Mouse (Mus musculus): Measurements from ENCODE around the gene Ntrk3. TPM values are rescaled to one million over a fixed set of nuclear protein-coding genes. Genes with fewer than 3 reads are reported as not detected.

Ntrk3 gene
- polyA plus RNA-seq, 1 experiment from 2014 or later, result 0.52 TPM

- H3K4me2 ChIP-seq (ENCODE audit: low read depth, low read length), result no peak overlapping the region
- H3K9me3 ChIP-seq (replicated peaks; ENCODE audit: control insufficient read depth, low read length), result no peaks in the 10 kb centered on the region
- no peaks in the 10 kb centered on the region for H3K27me3 ChIP-seq (ENCODE audit: control insufficient read depth, insufficient read depth, low read depth, low read length)
- no peaks in the 10 kb centered on the region for H3K36me3 ChIP-seq (ENCODE audit: control insufficient read depth, insufficient read depth)
- no peak overlapping the region for H3K4me3 ChIP-seq (ENCODE audit: low read depth, low read length)
- no peaks in the 10 kb centered on the region for H3K4me1 ChIP-seq (ENCODE audit: control insufficient read depth, low read depth, low read length)
- no peak overlapping the region for H3K27ac ChIP-seq (ENCODE audit: low read length)
- no peak for ATAC-seq (ENCODE audit: low read depth)
- 47% methylated on average over 3 of the region's 3 CpGs for WGBS (ENCODE audit: insufficient replicate concordance)
- H3K9ac ChIP-seq (ENCODE audit: low read depth, low read length), result no peak overlapping the region
Observed at GRCm38 (mm10) chr7:78695200-78695599, 42.6 kb downstream of the Ntrk3 start.

GRCm38 (mm10) chr7:78693148-78693547 lies 44.7 kb downstream of the Ntrk3 start:
- no peaks in the 10 kb centered on the region for H3K36me3 ChIP-seq (ENCODE audit: control insufficient read depth, insufficient read depth)
- no peak overlapping the region for H3K9ac ChIP-seq (ENCODE audit: low read depth, low read length)
- no peak overlapping the region for H3K4me3 ChIP-seq (ENCODE audit: low read depth, low read length)
- H3K4me1 ChIP-seq (ENCODE audit: control insufficient read depth, low read depth, low read length), result no peaks in the 10 kb centered on the region
- H3K27me3 ChIP-seq (ENCODE audit: control insufficient read depth, insufficient read depth, low read depth, low read length), result no peaks in the 10 kb centered on the region
- no peak for ATAC-seq (ENCODE audit: low read depth)
- H3K9me3 ChIP-seq (replicated peaks; ENCODE audit: control insufficient read depth, low read length), result no peaks in the 10 kb centered on the region
- H3K27ac ChIP-seq (ENCODE audit: low read length), result no peak overlapping the region
- H3K4me2 ChIP-seq (ENCODE audit: low read depth, low read length), result no peak overlapping the region
- WGBS (ENCODE audit: insufficient replicate concordance), result 30% methylated on average over 1 of the region's 1 CpGs

DNA sequence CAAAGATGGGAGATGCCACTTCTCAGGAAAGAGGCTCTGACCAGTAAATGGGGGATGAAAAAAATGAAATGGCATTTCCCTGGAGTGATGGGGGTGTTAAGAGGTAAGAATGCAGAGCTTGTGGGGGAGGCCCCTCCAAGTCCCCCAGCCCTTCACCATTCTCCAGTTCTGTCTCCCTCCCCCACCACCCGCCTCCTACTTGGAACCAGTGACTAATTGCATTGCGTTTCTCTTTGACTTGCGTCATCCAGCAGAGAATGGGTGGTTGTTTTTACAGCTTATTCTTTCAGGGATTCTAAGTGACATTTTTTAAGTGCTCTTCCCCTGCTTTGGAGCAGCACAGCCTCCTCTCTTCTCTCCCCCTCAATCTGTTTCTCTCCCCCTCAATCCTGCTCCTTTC lies 46.9 kb downstream of the Ntrk3 start:
- no peak for ATAC-seq (ENCODE audit: low read depth)
- Histone ChIP-seq H3K9ac (ENCODE audit: low read depth, low read length) (no peak overlapping the region), H3K4me2 (ENCODE audit: low read depth, low read length) (no peak overlapping the region), H3K4me3 (ENCODE audit: low read depth, low read length) (no peak overlapping the region), H3K4me1 (ENCODE audit: control insufficient read depth, low read depth, low read length) (no peaks in the 10 kb centered on the region), H3K36me3 (ENCODE audit: control insufficient read depth, insufficient read depth) (no peaks in the 10 kb centered on the region), H3K9me3 (replicated peaks; ENCODE audit: control insufficient read depth, low read length) (no peaks in the 10 kb centered on the region), H3K27me3 (ENCODE audit: control insufficient read depth, insufficient read depth, low read depth, low read length) (no peaks in the 10 kb centered on the region), H3K27ac (ENCODE audit: low read length) (no peak overlapping the region)
- WGBS (ENCODE audit: insufficient replicate concordance), result 57% methylated on average over 3 of the region's 3 CpGs

- Histone ChIP-seq H3K36me3 (ENCODE audit: control insufficient read depth, insufficient read depth) (no peaks in the 10 kb centered on the region), H3K4me2 (ENCODE audit: low read depth, low read length) (no peak overlapping the region), H3K27ac (ENCODE audit: low read length) (no peak overlapping the region), H3K4me3 (ENCODE audit: low read depth, low read length) (no peak overlapping the region), H3K9ac (ENCODE audit: low read depth, low read length) (no peak overlapping the region), H3K4me1 (ENCODE audit: control insufficient read depth, low read depth, low read length) (no peaks in the 10 kb centered on the region), H3K27me3 (ENCODE audit: control insufficient read depth, insufficient read depth, low read depth, low read length) (no peaks in the 10 kb centered on the region), H3K9me3 (replicated peaks; ENCODE audit: control insufficient read depth, low read length) (no peaks in the 10 kb centered on the region)
- WGBS (ENCODE audit: insufficient replicate concordance), result 14% methylated on average over 6 of the region's 6 CpGs
- ATAC-seq (ENCODE audit: low read depth), result no peak
Observed at GRCm38 (mm10) chr7:78684943-78685342, 52.9 kb downstream of the Ntrk3 start.

DNA sequence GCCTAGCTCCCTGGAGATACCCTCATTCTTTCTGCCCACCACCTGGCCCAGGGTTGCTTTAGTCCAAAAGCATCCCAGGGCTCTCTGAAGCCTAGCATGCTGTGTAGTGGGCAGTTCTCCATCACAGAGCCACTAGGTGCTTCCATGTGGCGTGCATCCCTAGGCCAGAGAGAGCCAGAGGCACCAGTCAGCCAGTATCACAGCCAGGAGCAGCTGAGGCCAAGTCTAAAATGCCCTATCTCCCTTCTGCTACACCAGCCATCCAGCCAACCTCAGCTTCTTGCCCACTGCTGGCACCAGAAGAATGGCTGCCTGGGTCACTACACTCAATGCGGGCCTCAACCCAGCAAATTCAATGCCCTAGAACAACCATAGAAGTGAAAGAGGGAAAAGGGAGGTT lies 56.9 kb downstream of the Ntrk3 start:
- H3K27me3 ChIP-seq (ENCODE audit: control insufficient read depth, insufficient read depth, low read depth, low read length), result no peaks in the 10 kb centered on the region
- H3K36me3 ChIP-seq (ENCODE audit: control insufficient read depth, insufficient read depth), result no peaks in the 10 kb centered on the region
- H3K4me2 ChIP-seq (ENCODE audit: low read depth, low read length), result no peak overlapping the region
- H3K9ac ChIP-seq (ENCODE audit: low read depth, low read length), result no peak overlapping the region
- no peak for ATAC-seq (ENCODE audit: low read depth)
- H3K4me1 ChIP-seq (ENCODE audit: control insufficient read depth, low read depth, low read length), result no peaks in the 10 kb centered on the region
- WGBS (ENCODE audit: insufficient replicate concordance), result 60% methylated on average over 2 of the region's 2 CpGs
- H3K9me3 ChIP-seq (replicated peaks; ENCODE audit: control insufficient read depth, low read length), result no peaks in the 10 kb centered on the region
- H3K27ac ChIP-seq (ENCODE audit: low read length), result no peak overlapping the region
- no peak overlapping the region for H3K4me3 ChIP-seq (ENCODE audit: low read depth, low read length)

GRCm38 (mm10) chr7:78669407-78669806 lies 68.4 kb downstream of the Ntrk3 start:
- no peak overlapping the region for H3K4me2 ChIP-seq (ENCODE audit: low read depth, low read length)
- H3K27ac ChIP-seq (ENCODE audit: low read length), result no peak overlapping the region
- H3K9ac ChIP-seq (ENCODE audit: low read depth, low read length), result no peak overlapping the region
- no peaks in the 10 kb centered on the region for H3K4me1 ChIP-seq (ENCODE audit: control insufficient read depth, low read depth, low read length)
- 76% methylated on average over 16 of the region's 16 CpGs for WGBS (ENCODE audit: insufficient replicate concordance)
- no peaks in the 10 kb centered on the region for H3K27me3 ChIP-seq (ENCODE audit: control insufficient read depth, insufficient read depth, low read depth, low read length)
- no peak overlapping the region for H3K4me3 ChIP-seq (ENCODE audit: low read depth, low read length)
- H3K9me3 ChIP-seq (replicated peaks; ENCODE audit: control insufficient read depth, low read length), result no peaks in the 10 kb centered on the region
- no peak for ATAC-seq (ENCODE audit: low read depth)
- no peaks in the 10 kb centered on the region for H3K36me3 ChIP-seq (ENCODE audit: control insufficient read depth, insufficient read depth)

GRCm38 (mm10) chr7:78668916-78669315 lies 68.9 kb downstream of the Ntrk3 start:
- Histone ChIP-seq H3K4me2 (ENCODE audit: low read depth, low read length) (no peak overlapping the region), H3K36me3 (ENCODE audit: control insufficient read depth, insufficient read depth) (no peaks in the 10 kb centered on the region), H3K27me3 (ENCODE audit: control insufficient read depth, insufficient read depth, low read depth, low read length) (no peaks in the 10 kb centered on the region), H3K9me3 (replicated peaks; ENCODE audit: control insufficient read depth, low read length) (no peaks in the 10 kb centered on the region), H3K9ac (ENCODE audit: low read depth, low read length) (no peak overlapping the region), H3K4me3 (ENCODE audit: low read depth, low read length) (no peak overlapping the region), H3K27ac (ENCODE audit: low read length) (no peak overlapping the region), H3K4me1 (ENCODE audit: control insufficient read depth, low read depth, low read length) (no peaks in the 10 kb centered on the region)
- ATAC-seq (ENCODE audit: low read depth), result no peak
- WGBS (ENCODE audit: insufficient replicate concordance), result 64% methylated on average over 6 of the region's 6 CpGs

DNA sequence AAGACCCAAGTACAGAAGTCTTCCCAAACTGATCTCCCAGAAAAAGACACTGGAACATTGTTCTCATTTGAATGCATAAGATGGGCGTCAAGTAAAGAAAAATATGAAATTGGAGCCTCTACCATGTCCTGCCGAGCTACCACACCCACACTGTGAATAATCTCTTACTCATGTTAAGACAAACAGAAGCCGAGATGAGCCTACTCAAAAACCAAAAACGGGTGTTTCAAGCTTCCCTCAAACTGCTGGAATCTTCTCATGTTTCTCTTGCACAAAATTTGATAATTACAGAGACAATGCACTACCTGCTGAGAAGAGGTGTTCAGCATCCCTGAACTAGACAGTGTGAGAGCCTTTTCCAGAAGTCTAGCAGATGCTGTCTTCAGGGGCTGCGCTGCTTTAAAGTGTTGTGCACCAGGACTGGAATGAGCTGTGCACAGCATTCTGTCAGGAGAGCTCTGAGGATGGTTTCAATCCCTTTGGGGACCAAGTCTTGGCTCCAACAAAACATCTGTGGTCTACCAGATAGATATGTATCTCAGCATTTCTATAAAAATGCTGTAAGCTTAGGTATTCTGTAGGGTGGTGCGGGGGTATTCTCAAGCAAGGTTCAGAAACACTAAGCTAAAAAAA lies 69.7 kb downstream of the Ntrk3 start:
- 61% methylated on average over 6 of the region's 6 CpGs for WGBS (ENCODE audit: insufficient replicate concordance)
- H3K36me3 ChIP-seq (ENCODE audit: control insufficient read depth, insufficient read depth), result no peaks in the 10 kb centered on the region
- no peak for ATAC-seq (ENCODE audit: low read depth)
- H3K27ac ChIP-seq (ENCODE audit: low read length), result no peak overlapping the region
- H3K9me3 ChIP-seq (replicated peaks; ENCODE audit: control insufficient read depth, low read length), result no peaks in the 10 kb centered on the region
- H3K27me3 ChIP-seq (ENCODE audit: control insufficient read depth, insufficient read depth, low read depth, low read length), result no peaks in the 10 kb centered on the region
- H3K4me3 ChIP-seq (ENCODE audit: low read depth, low read length), result no peak overlapping the region
- H3K9ac ChIP-seq (ENCODE audit: low read depth, low read length), result no peak overlapping the region
- H3K4me2 ChIP-seq (ENCODE audit: low read depth, low read length), result no peak overlapping the region
- no peaks in the 10 kb centered on the region for H3K4me1 ChIP-seq (ENCODE audit: control insufficient read depth, low read depth, low read length)

GRCm38 (mm10) chr7:78660832-78661231 lies 77.0 kb downstream of the Ntrk3 start:
- WGBS (ENCODE audit: insufficient replicate concordance), result 71% methylated on average over 7 of the region's 7 CpGs

More at GRCm38 (mm10) chr7:78660832-78661231, 77.0 kb downstream of the Ntrk3 start:
- Histone ChIP-seq H3K4me3 (ENCODE audit: low read depth, low read length) (no peak overlapping the region), H3K9ac (ENCODE audit: low read depth, low read length) (no peak overlapping the region), H3K9me3 (replicated peaks; ENCODE audit: control insufficient read depth, low read length) (no peaks in the 10 kb centered on the region), H3K27me3 (ENCODE audit: control insufficient read depth, insufficient read depth, low read depth, low read length) (no peaks in the 10 kb centered on the region), H3K27ac (ENCODE audit: low read length) (no peak overlapping the region), H3K36me3 (ENCODE audit: control insufficient read depth, insufficient read depth) (no peaks in the 10 kb centered on the region), H3K4me2 (ENCODE audit: low read depth, low read length) (no peak overlapping the region), H3K4me1 (ENCODE audit: control insufficient read depth, low read depth, low read length) (no peaks in the 10 kb centered on the region)
- no peak for ATAC-seq (ENCODE audit: low read depth)

Data from liver, embryonic 16.5 days (tissue).